Mouse (Mus musculus) gastrocnemius, postnatal 36 days (tissue): ENCODE data around the gene Rbpjl. TPM values are rescaled to one million over a fixed set of nuclear protein-coding genes. Genes with fewer than 3 reads are reported as not detected.

ENCODE experiments used
- microRNA-seq, 2 experiments: library from miRNA; unstranded; fragments of <30 nt; microRNA quantifications; one replicate each; pipeline ENCODE4 v1.2.0; 2021
- total RNA-seq, 2 experiments: library from RNA; stranded (reverse); gene quantifications; 2 replicates each; pipeline ENCODE4 v1.2.3; 2021

The Rbpjl gene
- total RNA-seq, 2 experiments from 2014 or later: not detected

Small RNAs within 50 kb of the gene (microRNA-seq; reads per million reads assigned to microRNA genes)
- 0 reads per million in 2 experiments for gene Mir7678

Other genes with a start within 250 kb of the Rbpjl start
- under 1 TPM; 0.46 to 0.67 TPM for gene Kcns1, start 232.0 kb upstream of the Rbpjl start, total RNA-seq
- under 1 TPM in 1 of 2 experiments, not detected in 1; 0.20 TPM for gene Wfdc5, start 220.4 kb upstream of the Rbpjl start, total RNA-seq
- gene Wfdc12, start 212.5 kb upstream of the Rbpjl start, total RNA-seq: not detected
- not detected for gene Wfdc15a, start 203.0 kb upstream of the Rbpjl start, total RNA-seq
- gene Wfdc15b, start 181.5 kb upstream of the Rbpjl start, total RNA-seq: not detected
- gene Svs2, start 164.7 kb upstream of the Rbpjl start, total RNA-seq: not detected
- gene Svs3b, start 146.5 kb upstream of the Rbpjl start, total RNA-seq: not detected
- not detected for gene Svs4, start 124.7 kb upstream of the Rbpjl start, total RNA-seq
- not detected for gene Svs3a, start 113.9 kb upstream of the Rbpjl start, total RNA-seq
- gene Svs6, start 86.4 kb upstream of the Rbpjl start, total RNA-seq: not detected
- gene Svs5, start 70.4 kb upstream of the Rbpjl start, total RNA-seq: not detected
- gene Slpi, start 14.0 kb upstream of the Rbpjl start, total RNA-seq: 1 to 10 TPM in 1 of 2 experiments, not detected in 1; 1.1 TPM
- 1 to 10 TPM; 1.5 to 1.7 TPM for gene Matn4, start 2.0 kb downstream of the Rbpjl start, total RNA-seq
- 10 to 100 TPM; 36.5 to 50.3 TPM for gene Sdc4, start 40.7 kb downstream of the Rbpjl start, total RNA-seq
- gene Sys1, start 53.8 kb downstream of the Rbpjl start, total RNA-seq: 10 to 100 TPM; 17.2 to 20.3 TPM
- gene Gm20458, start 57.8 kb downstream of the Rbpjl start, total RNA-seq: 1 to 10 TPM; 2.5 to 5.3 TPM
- gene Trp53tg5, start 70.6 kb downstream of the Rbpjl start, total RNA-seq: not detected
- gene Dbndd2, start 83.0 kb downstream of the Rbpjl start, total RNA-seq: 10 to 100 TPM; 24.6 to 25.8 TPM
- gene Pigt, start 94.4 kb downstream of the Rbpjl start, total RNA-seq: 10 to 100 TPM; 31.8 to 32.5 TPM
- gene Wfdc2, start 159.3 kb downstream of the Rbpjl start, total RNA-seq: under 1 TPM in 1 of 2 experiments, not detected in 1; 0.71 TPM
- gene Spint3, start 170.3 kb downstream of the Rbpjl start, total RNA-seq: not detected
- not detected for gene Wfdc6a, start 182.3 kb downstream of the Rbpjl start, total RNA-seq
- gene Eppin, start 190.5 kb downstream of the Rbpjl start, total RNA-seq: not detected
- gene Wfdc6b, start 210.4 kb downstream of the Rbpjl start, total RNA-seq: not detected
- not detected for gene Wfdc8, start 210.5 kb downstream of the Rbpjl start, total RNA-seq
- gene Wfdc16, start 235.7 kb downstream of the Rbpjl start, total RNA-seq: not detected